Mouse (Mus musculus): ENCODE results near the gene Trpm6.

The Trpm6 gene

GRCm38 (mm10) chr19:18771561-18771960 is 21.8 kb downstream of the Trpm6 start:
- DNase-seq, result no peak

DNA sequence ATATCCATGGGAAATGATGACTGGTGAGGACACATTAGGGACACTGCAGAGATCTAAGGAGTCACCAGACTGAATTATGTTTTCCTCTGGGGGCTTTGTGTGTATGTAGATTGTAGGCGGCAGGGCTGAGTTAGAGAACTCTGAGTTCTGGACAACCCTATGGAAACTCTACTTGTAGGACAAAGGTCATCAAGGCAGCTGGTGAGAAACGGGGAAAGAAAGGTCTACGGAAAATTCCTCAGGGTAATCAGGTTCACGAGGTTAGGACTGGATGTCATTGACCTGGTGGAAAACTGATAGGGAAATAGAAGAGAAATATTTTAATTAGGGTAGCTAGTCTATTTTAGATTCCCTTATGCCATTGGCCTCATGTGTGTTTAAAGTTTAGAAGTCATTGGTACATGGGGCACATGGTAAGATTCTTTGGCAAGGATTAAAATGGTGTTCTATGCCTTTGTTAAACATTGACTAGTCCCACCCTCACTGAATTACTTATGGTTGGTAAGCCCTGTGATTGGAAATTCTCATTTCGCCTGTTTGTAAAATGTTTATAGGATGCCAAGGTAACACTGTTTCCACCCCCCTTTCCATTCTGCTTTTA is 23.2 kb downstream of the Trpm6 start:
- no peak for DNase-seq

DNA sequence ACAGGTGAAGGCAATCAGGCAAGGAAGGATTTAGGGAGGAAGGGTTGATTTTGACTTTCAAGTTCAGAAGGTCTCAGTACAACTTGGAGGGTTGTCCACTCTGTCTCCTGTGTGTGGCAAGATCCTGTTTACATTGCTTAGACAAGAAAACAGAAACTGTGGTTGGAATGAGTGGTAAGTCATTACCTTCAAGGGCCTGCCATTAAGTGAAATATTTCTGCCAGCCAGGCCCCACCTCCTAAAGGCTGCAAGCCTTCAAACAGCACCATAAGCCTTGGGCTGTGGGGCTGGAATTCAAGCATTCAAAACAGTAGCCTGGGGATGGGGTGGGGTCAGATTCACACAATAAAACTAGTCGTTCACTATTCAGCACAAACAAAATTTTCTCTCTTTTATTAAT is 24.3 kb downstream of the Trpm6 start:
- DNase-seq, result no peak

DNA sequence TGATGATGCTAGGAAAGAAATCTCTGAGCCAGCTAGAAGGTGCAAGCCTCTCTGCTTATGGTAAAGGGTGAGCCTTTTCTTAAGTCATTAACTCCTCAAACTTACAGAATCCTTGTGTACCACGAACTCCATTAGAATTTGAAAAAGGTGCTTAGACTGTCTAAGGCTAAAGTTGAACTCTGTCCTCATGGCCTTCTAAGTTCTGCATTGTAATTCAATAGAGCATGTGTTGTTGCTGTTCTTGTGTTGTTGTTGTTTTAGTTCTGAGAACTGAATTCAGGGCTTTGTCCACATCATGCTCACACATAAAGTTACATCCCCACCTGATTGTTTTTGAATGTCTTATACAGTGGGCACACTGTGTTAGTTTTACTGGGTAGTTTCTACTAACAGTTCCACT is 49.9 kb downstream of the Trpm6 start:
- DNase-seq, result no peak

- no peak for DNase-seq
Observed at GRCm38 (mm10) chr19:18811264-18811663, 61.5 kb downstream of the Trpm6 start.

DNA sequence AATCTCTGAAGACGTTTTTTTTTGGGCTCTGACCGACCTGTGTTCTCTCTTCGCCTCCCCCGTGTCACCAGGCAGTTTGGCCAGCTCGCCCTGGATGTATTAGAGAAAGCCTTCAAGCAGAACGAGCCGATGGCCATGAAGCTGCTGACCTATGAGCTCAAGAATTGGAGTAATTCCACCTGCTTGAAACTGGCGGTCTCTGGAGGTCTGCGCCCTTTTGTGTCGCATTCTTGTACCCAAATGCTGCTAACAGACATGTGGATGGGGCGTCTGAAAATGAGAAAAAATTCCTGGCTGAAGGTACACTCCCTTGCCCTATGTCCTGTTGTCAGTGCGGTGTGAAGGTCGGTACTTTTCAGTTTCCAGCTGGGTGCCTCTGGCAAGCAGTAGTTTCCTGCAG is 65.4 kb downstream of the Trpm6 start:
- DNase-seq, result no peak

DNA sequence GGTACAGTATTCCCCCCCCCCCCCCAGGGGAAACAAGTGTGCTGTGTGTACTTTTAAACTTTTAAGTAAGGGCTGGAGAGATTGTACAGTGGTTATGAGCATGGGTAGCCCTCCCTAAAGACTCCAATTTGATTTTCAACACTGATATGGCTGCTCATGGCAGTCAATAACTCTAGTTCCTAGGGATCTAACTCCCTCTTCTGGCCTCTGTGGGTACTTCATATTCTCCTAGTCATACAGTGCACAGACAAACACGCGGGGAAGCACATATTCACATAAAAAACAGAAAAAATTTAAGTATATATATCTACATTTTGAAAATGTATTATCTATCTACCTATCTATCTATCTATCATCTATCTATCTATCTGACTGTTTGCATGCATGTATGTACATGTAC is 67.6 kb downstream of the Trpm6 start:
- DNase-seq, result no peak

GRCm38 (mm10) chr19:18828601-18829000 is 78.8 kb downstream of the Trpm6 start:
- DNase-seq, result no peak

- no peak for DNase-seq
Observed at GRCm38 (mm10) chr19:18831196-18831595, 81.4 kb downstream of the Trpm6 start.

GRCm38 (mm10) chr19:18834971-18835370 is 85.2 kb downstream of the Trpm6 start:
- DNase-seq, result peak in 1 of 2 experiments; percentile 32

DNA sequence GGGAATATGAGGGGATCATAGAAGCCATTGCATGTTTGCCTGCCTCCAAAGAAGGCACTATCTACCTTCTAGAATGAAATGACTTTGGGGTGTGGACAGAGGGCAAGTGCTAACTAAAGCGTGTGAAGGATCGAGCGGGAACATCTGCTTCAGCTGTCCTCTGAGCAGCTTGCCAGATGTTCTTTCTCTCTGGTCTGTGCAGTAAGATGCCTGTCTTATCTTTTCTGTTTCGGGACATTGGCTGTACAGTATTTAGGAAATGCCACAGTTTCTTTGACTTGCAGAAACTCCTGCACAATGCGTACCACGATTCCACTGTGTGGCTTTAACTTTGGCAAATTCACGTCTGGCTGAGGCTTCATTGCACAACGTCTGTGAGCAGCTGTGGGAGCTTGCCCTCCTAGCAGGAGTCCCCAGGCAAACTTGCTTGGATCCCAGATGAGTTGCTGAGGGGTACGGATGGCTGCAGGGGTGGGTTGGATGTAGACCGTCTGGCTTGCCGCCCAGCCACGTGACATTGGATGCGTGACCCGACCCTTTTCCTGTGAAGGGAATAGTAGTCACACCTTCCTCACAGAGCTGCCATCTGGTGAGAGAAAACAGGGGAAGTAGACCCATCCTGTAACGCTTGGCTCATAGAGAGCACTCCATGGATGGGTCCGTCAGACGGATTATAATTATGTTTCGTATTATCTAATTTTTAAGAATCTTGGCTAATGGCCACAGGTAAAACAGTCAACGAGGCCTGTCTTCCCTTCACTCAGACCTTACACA is 92.2 kb downstream of the Trpm6 start:
- DNase-seq, result no peak

DNA sequence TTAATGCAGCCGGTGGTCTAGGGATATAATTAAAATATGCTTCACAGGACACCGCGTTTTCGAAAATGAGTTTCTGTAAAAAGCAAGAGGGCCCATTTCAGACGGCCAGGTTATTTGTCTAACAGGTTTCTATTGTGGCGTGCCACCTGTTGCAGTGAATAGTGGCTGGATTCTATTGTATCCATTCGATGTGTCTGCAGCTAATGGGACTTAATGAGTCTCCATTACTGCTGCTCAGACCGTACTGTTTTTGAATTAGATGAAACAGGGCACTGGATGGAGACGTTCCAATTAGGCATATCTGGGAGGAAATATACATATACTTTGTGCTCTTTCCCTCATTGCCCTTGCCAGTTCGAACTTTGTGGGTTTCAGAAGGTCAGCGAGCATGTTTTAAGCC is 92.8 kb downstream of the Trpm6 start:
- no peak for DNase-seq

- DNase-seq, result no peak
Observed at GRCm38 (mm10) chr19:18846336-18846735, 96.6 kb downstream of the Trpm6 start.

DNA sequence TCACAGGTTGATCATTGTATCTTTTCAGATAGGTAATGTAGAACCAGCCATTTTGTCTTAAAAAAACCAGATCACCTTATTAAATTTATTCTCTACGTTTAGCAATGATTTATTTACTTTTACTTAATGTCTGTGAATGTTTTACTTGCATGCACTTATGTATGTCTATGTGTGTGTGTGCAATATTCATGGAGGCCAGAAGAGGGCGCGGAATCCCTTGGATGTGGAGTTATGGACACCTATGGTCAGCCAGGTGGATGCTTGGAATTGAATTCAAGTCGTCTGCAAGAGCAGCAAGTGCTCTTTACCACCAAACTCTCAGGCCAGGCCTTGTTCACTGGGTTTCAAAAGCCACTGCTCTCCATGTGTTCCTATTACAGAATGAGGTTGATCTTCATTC is 118.5 kb downstream of the Trpm6 start:
- no peak for DNase-seq

DNA sequence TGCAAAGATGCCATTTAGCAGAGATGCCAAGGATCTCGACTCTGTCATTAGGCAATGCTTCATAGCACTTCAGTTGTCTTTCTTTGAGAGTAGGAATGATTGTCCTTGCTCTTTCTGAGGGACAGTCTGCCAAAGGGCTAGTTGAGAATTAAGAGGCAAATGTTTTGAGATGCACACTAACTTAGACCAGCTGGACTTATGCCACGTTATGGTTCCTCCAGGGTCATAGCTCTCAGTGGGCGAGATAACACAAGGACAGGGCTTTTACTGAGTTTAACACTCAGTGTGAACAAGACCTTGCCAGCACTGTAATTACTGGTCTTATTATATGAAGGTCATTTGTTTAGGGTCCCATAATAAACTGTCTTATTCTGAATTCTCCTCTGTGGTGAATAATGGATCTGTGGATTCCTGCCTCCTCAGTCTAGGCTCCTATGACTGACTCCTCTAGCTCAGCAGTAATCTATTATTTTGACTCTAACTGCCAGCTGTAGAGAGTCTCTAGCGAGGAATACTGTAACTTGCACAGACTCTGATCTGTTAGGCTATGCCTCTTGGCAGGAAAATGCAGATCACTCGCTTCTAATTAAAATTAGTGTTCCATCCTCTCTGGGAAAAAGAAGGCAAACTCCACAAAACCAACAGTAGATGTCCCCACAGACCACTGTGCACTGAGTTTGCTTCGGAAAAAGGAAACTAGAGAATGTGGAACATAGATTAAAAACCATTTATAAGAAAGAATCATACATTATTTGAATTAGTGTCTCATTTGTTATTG is 123.2 kb downstream of the Trpm6 start:
- DNase-seq, result no peak

DNA sequence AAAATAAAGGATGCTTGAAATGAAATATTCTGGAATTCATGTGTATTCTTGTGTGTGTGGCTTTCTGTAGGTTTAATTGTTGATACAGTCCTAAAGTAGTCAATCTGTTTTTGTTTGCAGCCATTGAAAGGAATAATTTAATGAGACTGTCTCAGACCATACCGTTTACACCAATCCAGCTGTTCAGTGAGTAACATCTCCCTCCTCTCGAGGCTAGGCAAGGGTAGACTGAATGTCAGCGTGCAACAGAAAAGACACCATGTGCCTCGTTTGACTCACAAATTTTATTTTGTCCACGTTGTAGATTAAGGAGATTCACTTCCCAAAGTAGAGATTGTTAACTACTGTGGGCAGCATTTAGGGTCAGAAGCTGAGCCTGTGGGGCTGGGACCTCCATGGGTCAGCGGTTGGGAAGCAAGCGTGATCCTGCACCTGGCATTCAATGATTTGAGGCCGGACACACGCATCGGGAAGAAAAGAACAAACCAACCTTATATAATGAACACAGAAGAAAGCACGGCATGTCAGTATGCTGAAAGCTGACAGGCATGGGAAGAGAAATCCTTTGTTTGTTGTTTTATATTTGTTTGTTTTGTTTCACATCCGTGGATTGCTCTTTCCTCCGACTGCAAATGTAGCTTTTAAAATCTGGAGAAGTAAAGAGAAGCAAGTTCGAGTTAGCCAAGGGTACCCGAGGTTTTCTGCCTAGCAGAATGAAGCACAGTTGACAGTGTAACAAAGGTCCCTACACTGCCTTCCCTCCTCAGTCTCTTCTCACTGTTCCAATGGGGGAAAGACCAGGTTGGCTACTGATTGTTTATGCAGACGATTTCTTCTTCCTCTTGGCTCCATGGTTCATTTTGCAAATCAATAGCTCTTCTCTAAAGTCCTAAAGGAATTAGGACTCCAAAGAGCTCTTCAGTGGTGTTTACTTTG is 124.2 kb downstream of the Trpm6 start:
- no peak for DNase-seq

DNA sequence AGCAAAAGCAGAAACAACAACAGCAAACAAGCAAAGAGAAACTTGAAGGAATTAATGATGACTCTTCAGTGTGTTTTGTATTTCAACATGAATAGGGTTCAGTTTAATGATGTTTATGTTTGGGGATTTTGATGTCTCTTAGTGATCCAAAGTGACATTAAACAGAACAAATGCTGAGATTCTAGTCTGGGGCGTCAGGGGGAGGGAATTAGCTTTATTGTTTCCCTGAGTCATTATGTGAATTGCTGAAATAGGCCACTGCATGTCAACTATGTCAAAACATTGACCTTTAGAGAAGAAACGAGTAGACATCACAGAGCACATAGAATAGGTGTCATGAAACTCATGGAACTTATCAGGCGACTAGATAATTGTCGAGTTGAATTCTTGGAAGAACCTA is 129.5 kb downstream of the Trpm6 start:
- DNase-seq, result no peak

GRCm38 (mm10) chr19:18881162-18881561 is 131.4 kb downstream of the Trpm6 start:
- no peak for DNase-seq

DNA sequence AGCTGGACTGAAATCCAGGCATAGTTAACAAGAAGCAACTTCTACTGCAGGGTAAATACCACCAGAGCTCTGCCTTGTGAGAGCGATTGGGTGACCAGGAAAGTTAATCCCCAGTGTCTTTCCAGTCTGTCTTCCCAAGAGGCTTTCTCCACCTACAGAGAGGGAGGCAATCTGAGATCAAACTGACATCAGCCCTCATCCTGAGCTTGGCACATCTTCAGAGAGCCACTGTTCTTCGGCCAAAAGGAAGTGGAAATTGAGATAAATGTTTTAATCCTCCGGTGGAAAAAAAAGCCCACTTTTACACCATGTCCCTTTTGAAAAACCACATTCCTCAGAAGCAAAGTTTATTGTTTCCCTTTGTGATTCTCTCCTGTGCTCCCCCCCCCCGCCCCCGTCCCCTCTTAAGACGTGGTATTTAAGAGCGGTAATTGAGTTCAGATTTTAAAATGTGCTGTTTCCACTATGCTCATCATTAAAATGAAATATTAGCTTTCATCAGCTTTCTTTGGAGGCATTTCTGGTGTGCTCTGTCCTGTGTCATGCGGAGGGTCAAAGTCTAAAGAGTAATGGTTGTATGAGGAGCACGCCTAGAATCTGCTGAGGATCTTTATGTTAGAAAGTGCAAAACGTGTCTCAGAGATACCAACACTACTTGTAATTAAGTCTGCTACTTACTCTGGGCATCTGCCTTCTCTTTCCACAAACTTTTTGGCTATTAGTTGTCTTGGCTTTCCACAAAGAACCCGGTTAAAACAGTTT is 138.0 kb downstream of the Trpm6 start:
- no peak for DNase-seq

GRCm38 (mm10) chr19:18888491-18889116 is 138.8 kb downstream of the Trpm6 start:
- DNase-seq, result no peak

DNA sequence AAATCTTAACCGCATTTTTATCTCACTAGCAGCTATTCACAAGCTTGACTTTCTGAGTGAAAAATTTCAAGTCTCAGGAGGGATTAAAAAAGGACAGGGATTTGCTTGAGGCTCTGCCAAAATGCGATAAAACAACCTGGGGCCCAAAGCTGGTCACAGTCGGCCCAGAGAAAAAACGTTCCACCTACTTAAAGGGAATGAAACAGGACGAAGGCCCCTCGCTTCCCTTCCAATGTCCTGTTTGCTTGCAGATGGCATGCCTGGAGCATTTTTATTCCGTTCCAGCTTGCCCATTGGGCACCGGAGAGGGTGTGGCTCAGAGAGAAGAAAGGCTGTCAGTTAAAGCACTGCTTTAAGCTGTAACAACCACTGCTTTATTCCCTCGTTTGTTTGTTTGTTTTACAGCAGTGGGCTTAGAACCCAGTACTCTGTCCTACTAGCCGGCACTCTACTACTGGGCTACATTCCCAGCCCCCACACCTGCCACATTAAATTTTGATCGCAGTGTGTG is 139.4 kb downstream of the Trpm6 start:
- no peak for DNase-seq

Data from spleen, adult 18-20 months (tissue).